Mouse (Mus musculus): ENCODE results near the gene Arsg.

The Arsg gene

GRCm38 (mm10) chr11:109583986-109584385, 110.8 kb downstream of the Arsg start:
- DNase-seq (ENCODE audit: low read depth, low spot score) = no peak

- peak; percentile 36 for DNase-seq (ENCODE audit: low read depth, low spot score)
Observed at GRCm38 (mm10) chr11:109584843-109585713, 111.9 kb downstream of the Arsg start.

GRCm38 (mm10) chr11:109586424-109586823, 113.2 kb downstream of the Arsg start:
- no peak for DNase-seq (ENCODE audit: low read depth, low spot score)

- DNase-seq (ENCODE audit: low read depth, low spot score) = no peak
Observed at GRCm38 (mm10) chr11:109587019-109587418, 113.8 kb downstream of the Arsg start.

GRCm38 (mm10) chr11:109587638-109588374, 114.6 kb downstream of the Arsg start:
- DNase-seq (ENCODE audit: low read depth, low spot score) = no peak

- no peak for DNase-seq (ENCODE audit: low read depth, low spot score)
Observed at GRCm38 (mm10) chr11:109590012-109590411, 116.8 kb downstream of the Arsg start.

GRCm38 (mm10) chr11:109591511-109591910, 118.3 kb downstream of the Arsg start:
- no peak for DNase-seq (ENCODE audit: low read depth, low spot score)

- no peak for DNase-seq (ENCODE audit: low read depth, low spot score)
Observed at GRCm38 (mm10) chr11:109593200-109593981, 120.2 kb downstream of the Arsg start.

- no peak for DNase-seq (ENCODE audit: low read depth, low spot score)
Observed at GRCm38 (mm10) chr11:109594761-109595160, 121.6 kb downstream of the Arsg start.

- DNase-seq (ENCODE audit: low read depth, low spot score) = no peak
Observed at GRCm38 (mm10) chr11:109598778-109599570, 125.8 kb downstream of the Arsg start.

- no peak for DNase-seq (ENCODE audit: low read depth, low spot score)
Observed at GRCm38 (mm10) chr11:109607600-109607999, 134.4 kb downstream of the Arsg start.

GRCm38 (mm10) chr11:109608976-109609625, 135.9 kb downstream of the Arsg start:
- DNase-seq (ENCODE audit: low read depth, low spot score) = no peak

- no peak for DNase-seq (ENCODE audit: low read depth, low spot score)
Observed at GRCm38 (mm10) chr11:109610046-109610794, 137.0 kb downstream of the Arsg start.

- DNase-seq (ENCODE audit: low read depth, low spot score) = no peak
Observed at GRCm38 (mm10) chr11:109610795-109611302, 137.7 kb downstream of the Arsg start.

GRCm38 (mm10) chr11:109611303-109612149, 138.4 kb downstream of the Arsg start, which contains the start of gene Wipi1:
TSS of gene Wipi1 (minus strand) at chr11:109611967.
- peak; percentile 93 for DNase-seq (ENCODE audit: low read depth, low spot score)

- no peak for DNase-seq (ENCODE audit: low read depth, low spot score)
Observed at GRCm38 (mm10) chr11:109612871-109613529, 139.8 kb downstream of the Arsg start.

GRCm38 (mm10) chr11:109615286-109615685, 142.1 kb downstream of the Arsg start:
- no peak for DNase-seq (ENCODE audit: low read depth, low spot score)

GRCm38 (mm10) chr11:109616352-109616751, 143.2 kb downstream of the Arsg start:
- no peak for DNase-seq (ENCODE audit: low read depth, low spot score)

Measured in brain, embryonic 18.5 days (tissue).